Mouse (Mus musculus) heart, postnatal 14 days (tissue): ENCODE measurements around the gene Fgf8. TPM values are rescaled to one million over a fixed set of nuclear protein-coding genes. Genes with fewer than 3 reads are reported as not detected.

Experiments used
- DNase-seq, 2 experiments: peaks; one replicate each; pipeline ENCODE4 v3.0.0; 2021 to 2022
- intact Hi-C: fragments of 180-260 bp; cut with DNase I; formaldehyde crosslinking; loops from one replicate; pipeline ENCODE4 v1.15.1; 2025
- total RNA-seq, 2 experiments: library from RNA; stranded (reverse); gene quantifications; 2 replicates each; pipeline ENCODE4 v1.2.3; 2021

The Fgf8 gene
- total RNA-seq, 2 experiments from 2014 or later = not detected

GRCm38 (mm10) chr19:45749243-45750043 lies 6.7 kb upstream of the Fgf8 start, which contains the start of gene Npm3:
Gene Npm3 (minus strand): TSS chr19:45749591.
- DNase-seq = peak; percentile 85 to 90
- intact Hi-C loops = loop anchor here (2.0 to 5.0 kb wide), 2 partner anchors 33 to 92 kb away; partner anchors contain the start of gene Mgea5

DNA sequence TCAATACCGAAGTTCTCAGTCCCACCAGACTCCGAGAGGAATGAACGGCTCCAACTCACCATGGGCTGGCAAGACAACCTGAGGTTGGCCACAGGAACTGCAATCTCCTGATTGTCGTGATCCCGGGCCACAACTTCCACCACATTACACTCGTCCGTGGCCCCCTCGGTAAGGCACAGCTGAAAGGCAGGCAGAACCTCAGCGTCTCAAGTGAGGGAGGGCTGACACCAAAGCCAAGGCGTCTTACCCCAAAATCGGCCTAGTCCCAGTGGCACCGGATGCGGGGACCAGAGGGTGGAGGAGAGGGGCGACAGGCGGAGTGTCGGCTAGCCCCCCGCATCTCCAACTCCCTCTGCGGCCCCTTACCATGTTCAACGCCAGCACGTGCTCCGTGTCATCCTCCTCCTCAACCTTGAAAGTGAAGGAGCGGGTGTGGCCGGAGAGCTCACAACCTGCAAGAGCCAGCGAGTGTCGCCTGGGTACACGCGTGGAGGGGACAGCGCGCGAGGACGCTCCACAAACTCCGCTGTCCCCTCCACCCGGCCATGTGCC lies 6.1 kb upstream of the Fgf8 start:
- intact Hi-C loops = loop anchor here (2.0 to 5.0 kb wide), 2 partner anchors 34 to 91 kb away; partner anchors contain the start of gene Mgea5
- peak in 1 of 2 experiments; percentile 12 for DNase-seq

DNA sequence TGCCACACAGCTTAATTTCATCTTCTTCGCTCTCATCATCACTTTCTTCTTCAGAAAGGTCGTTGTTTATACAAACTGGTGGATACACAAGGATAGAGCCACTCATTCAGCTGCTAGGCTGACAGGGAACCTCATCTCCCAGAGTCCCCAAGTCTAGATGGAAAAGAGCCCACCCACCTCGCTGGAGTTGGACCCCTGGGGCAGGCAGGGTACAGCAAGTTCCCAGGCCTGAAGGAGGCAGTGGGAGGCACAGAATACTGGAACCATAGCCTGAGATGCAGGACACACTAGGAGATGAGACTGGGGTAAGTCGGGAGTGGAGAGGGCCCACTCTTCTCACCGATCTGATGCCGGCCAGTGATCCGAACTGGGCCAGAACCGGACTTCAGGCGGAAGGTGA lies 5.5 kb upstream of the Fgf8 start:
- DNase-seq = no peak
- intact Hi-C loops = loop anchor here (2.0 to 5.0 kb wide), 2 partner anchors 35 to 91 kb away; partner anchors contain the start of gene Mgea5

- intact Hi-C loops = loop anchor here (2.0 to 5.0 kb wide), 2 partner anchors 90 to 526 kb away; no protein-coding TSS in a partner anchor
- DNase-seq = peak; percentile 83 to 90
Measured at GRCm38 (mm10) chr19:45747028-45747867, 4.5 kb upstream of the Fgf8 start.

DNA sequence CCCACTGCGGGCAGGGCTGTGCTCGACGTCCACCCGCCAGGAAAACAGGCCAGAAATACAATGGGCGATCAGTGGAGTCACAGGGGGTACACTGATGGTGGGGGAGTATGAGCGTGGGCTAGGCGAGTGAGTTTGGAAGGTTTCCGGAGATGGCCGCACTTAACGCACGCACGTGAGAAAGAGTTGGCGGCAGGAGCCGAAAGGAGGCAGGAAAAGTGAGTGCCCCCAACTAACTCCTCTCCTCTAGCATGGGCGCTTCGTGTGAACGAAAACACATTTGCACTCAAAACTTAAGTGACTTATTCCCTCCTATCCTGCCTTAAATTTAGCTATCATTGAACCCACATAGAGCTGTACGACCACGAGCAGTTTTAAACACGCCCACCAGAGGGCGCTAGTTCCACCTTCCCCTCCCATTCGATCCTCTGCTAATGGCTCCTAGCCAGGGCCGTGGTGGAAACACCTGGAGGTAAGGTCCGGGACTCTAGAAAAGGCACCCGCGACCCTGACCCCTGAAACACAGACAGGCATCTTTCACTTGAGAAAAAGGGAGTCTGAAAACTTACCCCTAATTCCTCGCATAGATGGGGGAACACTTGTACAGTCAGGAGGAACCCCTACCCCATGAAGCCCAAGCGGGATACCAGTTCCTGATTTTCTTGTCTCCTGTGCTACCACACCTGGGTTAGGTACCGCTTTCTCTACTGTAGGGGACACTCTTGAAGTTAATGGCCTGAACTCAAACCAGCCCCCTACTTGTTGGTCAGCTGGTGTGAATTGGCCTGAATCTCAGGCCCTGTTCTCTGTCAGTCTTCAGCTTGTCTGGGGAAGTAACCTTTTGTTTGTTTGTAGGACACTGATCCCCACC lies 3.7 kb upstream of the Fgf8 start:
- intact Hi-C loops = loop anchor here (1.0 to 5.0 kb wide), 3 partner anchors 89 to 526 kb away; no protein-coding TSS in a partner anchor
- peak; percentile 83 to 84 for DNase-seq

DNA sequence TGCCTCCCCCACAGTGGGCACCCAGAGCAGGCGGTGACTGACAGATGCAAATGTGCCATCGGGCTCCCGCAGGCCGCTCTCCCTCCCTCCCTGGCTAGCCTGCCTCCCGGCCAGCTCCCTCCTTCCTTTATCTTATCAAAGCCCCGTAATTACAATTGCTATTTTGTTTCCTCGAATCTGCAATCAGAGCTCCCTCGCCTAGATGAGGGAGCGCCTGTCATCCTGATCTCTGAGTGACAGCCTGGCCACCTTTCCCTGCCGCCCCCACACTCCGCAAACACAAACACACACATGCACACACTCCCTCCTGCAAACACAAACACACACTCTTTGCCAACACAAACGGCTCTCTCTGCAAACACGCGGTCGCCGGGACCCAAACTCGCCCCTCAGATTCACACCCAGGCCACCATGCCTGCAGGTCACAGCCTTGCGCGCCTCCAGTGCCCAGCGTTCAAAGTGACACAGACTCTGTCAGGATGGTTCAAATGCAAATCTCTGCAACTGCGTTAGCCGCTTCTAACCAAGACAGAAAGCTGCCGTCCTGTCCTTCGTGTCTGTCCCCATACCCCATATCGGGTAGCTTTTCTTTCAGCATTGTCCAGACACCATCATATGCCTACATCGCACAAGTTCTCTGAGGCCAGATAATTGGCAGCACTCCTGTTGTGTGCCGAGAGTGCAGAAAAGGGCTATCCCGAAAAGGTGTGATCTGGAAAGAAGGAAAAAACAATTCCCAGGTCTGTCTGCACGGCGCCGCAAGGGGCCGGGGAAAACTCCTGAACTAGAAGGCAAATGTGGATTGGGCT lies 2.8 kb upstream of the Fgf8 start:
- no peak for DNase-seq
- intact Hi-C loops = loop anchor here (1.0 to 5.0 kb wide), 3 partner anchors 88 to 525 kb away; no protein-coding TSS in a partner anchor

GRCm38 (mm10) chr19:45743619-45744018 lies 904 bp upstream of the Fgf8 start:
- DNase-seq = no peak
- intact Hi-C loops = no loop called here

GRCm38 (mm10) chr19:45742984-45743575 lies 365 bp upstream of the Fgf8 start:
- DNase-seq = no peak
- intact Hi-C loops = no loop called here

- no peak for DNase-seq
- intact Hi-C loops = no loop called here
Measured at GRCm38 (mm10) chr19:45741431-45742217, 1.1 kb downstream of the Fgf8 start.

DNA sequence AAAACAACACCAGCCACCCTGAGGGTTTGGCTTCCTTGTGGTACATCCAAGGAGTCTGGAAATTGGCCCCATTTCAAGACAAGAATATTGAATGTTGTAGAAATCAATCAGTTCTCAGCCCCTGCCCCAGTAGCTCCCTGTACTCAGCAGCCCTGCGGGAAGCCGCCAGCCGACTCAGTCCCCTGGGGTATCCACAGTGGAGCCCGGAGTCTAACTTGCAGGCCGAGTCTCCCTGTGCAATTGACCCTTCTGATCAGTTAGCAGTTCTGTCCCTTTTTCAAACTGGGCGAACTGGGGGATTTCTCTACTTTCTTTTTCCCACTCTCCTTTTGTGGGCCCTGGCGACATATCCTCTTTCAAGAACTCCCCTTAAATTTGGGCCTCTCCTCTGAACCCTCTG lies 1.9 kb downstream of the Fgf8 start:
- no peak for DNase-seq
- intact Hi-C loops = no loop called here

GRCm38 (mm10) chr19:45740233-45740632 lies 2.5 kb downstream of the Fgf8 start:
- no peak for DNase-seq
- intact Hi-C loops = no loop called here

DNA sequence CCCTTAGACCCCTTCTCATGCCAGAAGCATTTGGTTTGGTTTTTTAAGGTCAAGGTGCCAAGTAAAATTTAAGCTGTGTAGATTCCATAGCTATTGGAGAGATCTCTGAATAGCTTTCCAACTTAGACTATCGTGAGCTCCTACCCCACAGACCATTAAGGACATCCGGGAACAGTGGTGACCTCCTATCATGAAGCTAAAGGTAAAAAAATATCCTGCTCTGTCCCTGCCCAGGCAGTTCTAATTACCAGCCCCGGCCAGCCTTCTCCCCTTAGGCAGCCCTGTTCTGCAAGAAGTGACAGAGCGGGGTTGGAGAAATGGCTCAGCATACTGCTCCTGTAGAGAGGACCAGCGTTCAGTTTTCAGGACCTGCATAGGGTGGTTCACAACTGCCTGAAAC lies 4.2 kb downstream of the Fgf8 start:
- intact Hi-C loops = no loop called here

DNA sequence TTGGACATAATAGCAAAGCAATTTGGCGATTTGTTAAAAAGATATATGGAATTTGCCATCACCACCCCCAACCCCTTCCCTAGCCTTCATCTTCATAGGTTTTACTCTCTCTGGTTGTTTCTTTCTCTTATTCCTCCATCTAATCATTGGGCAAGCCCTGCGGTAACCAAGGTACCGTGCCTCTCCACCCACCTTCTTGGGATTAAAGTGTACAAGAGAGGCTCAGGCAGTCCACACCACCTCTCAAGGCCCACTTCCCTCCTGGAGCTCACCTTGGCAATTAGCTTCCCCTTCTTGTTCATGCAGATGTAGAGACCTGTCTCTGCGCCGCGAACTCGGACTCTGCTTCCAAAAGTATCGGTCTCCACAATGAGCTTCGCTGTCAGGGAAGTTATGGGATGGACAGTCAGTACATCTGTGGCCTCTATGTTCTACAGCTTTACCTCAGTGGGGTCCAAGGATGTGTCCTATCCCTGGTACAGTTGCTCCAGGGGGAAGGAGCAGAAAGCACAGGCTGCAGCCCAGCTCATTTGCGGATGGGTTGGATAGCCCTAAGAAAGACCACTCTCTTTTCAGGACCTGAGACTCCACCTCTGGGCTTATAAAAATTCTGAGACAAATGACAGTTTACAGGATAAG lies 4.8 kb downstream of the Fgf8 start:
- intact Hi-C loops = no loop called here
- no peak for DNase-seq

More for the DNA sequence above, 4.2 kb downstream of the Fgf8 start:
- no peak for DNase-seq

DNA sequence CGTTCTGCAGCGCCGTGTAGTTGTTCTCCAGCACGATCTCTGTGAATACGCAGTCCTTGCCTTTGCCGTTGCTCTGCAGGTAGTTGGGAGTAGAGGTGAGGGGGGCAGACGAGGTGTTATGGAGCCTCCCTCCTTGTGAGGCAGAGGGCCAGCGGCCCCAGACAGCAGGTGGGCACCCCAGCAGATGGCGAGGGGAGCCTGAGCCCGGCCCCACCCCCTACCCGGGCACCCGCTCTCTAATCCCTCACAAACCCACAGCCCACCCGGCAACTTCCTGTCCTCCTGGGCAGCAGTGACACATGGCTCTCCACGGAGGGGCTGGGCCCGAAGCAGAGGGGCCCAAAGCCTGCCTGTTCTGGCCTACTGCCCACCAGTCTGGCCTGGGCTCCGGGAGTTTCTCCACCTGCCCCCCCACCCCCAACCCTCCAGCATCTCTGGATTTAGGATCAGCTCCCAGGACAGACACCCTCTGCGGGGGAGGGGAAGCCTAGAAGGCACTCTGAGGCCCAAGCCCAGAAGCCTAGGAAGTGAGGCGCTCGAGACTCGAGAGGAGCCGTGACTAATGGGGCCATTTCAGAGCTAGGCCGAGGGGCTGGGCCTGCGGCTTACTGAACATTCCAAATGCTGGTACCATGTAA lies 5.4 kb downstream of the Fgf8 start:
- intact Hi-C loops = no loop called here
- DNase-seq = no peak

GRCm38 (mm10) chr19:45736855-45737207 lies 5.9 kb downstream of the Fgf8 start:
- intact Hi-C loops = no loop called here

DNA sequence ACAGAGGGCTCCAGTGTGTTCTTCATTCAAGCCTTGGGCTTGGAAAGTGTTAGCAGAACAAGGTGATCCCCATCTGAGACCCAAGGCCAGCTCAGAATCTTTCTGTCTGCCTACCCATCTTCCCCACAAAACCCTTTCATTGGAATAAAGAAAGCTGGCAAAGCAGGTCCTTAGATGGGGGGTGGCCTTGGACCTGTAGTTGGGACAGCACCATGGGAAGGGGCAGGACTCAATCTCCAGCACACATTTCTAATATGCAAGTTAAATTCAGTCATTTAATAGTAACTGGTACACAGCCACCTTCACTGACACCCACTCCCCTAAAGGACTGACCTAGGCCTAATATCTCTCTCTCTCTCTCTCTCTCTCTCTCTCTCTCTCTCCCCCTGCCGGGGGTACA lies 6.5 kb downstream of the Fgf8 start:
- no peak for DNase-seq
- intact Hi-C loops = no loop called here

More at GRCm38 (mm10) chr19:45736855-45737207, 5.9 kb downstream of the Fgf8 start:
- peak; percentile 65 to 72 for DNase-seq

GRCm38 (mm10) chr19:45734762-45735161 lies 8.0 kb downstream of the Fgf8 start:
- DNase-seq = no peak
- intact Hi-C loops = no loop called here
